Mouse (Mus musculus): ENCODE data around the gene Rassf2. TPM values are rescaled to one million over a fixed set of nuclear protein-coding genes. Genes with fewer than 3 reads are reported as not detected.

Gene Rassf2
- polyA plus RNA-seq, 1 experiment from 2014 or later: 16.4 TPM

DNA sequence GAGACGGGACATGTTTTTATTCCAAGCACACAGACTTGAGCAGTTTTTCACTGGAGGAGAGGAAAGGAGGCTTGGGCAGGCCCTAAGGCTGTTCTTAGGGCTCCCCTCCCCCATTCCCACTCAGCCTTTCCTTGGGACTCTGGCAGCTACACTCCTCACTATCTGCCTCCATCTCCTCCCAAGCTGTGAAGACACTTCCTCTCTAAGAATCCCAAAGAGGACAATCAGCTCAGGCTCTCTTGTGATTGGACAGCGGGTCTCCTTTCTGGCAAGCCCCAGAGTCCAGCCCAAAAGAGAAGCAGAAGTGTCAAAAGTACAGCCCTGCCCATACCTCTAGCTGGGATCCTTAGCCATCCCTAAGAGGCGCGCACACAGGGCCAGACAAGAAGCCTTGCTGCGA lies 2.7 kb downstream of the Rassf2 start:
- WGBS: 56% methylated on average over 5 of the region's 5 CpGs
- Histone ChIP-seq H3K4me2 (ENCODE audit: low read depth, low read length) (peak overlapping the region; percentile 88), H3K36me3 (ENCODE audit: control insufficient read depth, insufficient read depth, low read length) (no peaks in the 10 kb centered on the region)

DNA sequence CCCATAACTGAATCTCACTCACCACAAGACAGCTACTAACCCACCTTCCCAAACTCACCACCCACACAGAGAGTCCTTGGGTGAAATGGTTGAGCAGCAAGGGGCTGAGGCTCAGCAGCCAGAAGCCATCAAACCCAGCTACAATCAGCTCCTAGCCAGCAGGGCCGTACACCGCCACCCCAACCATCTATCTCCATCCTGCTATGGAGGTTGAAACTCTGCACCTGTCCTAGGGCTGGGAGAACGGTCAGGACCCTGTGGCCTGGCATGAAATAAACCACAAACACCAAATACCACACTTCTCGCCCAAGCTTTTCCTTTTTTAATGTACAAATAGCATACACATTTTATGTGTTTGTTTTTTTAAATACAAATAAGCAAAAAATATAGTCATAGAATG lies 6.0 kb downstream of the Rassf2 start:
- H3K27ac ChIP-seq (ENCODE audit: low read length): no peak overlapping the region
- peaks cover 3% of the 10 kb centered on the region; the same call in 1 of the 2 replicates for H3K4me1 ChIP-seq (ENCODE audit: control insufficient read depth, insufficient read depth, low read length)
- H3K9ac ChIP-seq (ENCODE audit: low read length): no peak overlapping the region
- H3K4me2 ChIP-seq (ENCODE audit: low read depth, low read length): no peak overlapping the region
- no peaks in the 10 kb centered on the region for H3K9me3 ChIP-seq (replicated peaks; ENCODE audit: control insufficient read depth, low read length)
- H3K4me3 ChIP-seq (replicated peaks; ENCODE audit: low read length): no peak overlapping the region
- peaks cover 8% of the 10 kb centered on the region; the same call in 1 of the 2 replicates for H3K27me3 ChIP-seq (ENCODE audit: control insufficient read depth, insufficient read depth, low read length)
- ATAC-seq (ENCODE audit: insufficient read depth, low FRiP score): no peak
- H3K36me3 ChIP-seq (ENCODE audit: control insufficient read depth, insufficient read depth, low read length): no peaks in the 10 kb centered on the region
- 74% methylated on average over 4 of the region's 4 CpGs for WGBS

More for the DNA sequence above, 2.7 kb downstream of the Rassf2 start:
- H3K27ac ChIP-seq (ENCODE audit: low read length): no peak overlapping the region
- peaks cover 8% of the 10 kb centered on the region; the same call in 1 of the 2 replicates for H3K27me3 ChIP-seq (ENCODE audit: control insufficient read depth, insufficient read depth, low read length)
- H3K9me3 ChIP-seq (replicated peaks; ENCODE audit: control insufficient read depth, low read length): no peaks in the 10 kb centered on the region
- no peak overlapping the region for H3K9ac ChIP-seq (ENCODE audit: low read length)
- ATAC-seq (ENCODE audit: insufficient read depth, low FRiP score): no peak
- H3K4me3 ChIP-seq (replicated peaks; ENCODE audit: low read length): 0 out of 2 replicates have a peak overlapping the region, but pooled peaks have one; percentile 5
- H3K4me1 ChIP-seq (ENCODE audit: control insufficient read depth, insufficient read depth, low read length): peaks cover 20% of the 10 kb centered on the region

DNA sequence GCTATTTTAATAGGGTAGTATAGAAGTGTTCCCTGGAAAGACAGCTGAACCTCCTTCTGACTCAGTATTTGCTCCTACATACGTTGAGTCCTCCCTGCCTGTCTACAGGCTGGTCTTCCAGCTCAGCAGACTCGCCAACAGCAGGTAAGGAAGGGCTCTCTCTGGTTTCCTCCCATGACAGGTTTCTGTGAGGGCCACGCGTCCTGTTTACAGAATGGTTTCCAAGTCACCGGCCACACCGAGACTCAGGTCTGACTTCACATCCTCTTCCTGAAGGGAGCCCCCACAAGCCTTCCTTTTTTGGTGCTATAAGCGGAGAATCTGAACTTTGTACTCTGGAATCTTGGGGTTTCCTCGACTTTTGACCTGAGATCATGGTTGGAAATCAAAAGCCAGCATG lies 7.4 kb downstream of the Rassf2 start:
- Histone ChIP-seq H3K9me3 (replicated peaks; ENCODE audit: control insufficient read depth, low read length) (no peaks in the 10 kb centered on the region), H3K27me3 (ENCODE audit: control insufficient read depth, insufficient read depth, low read length) (no peaks in the 10 kb centered on the region; the same call in 1 of the 2 replicates), H3K9ac (ENCODE audit: low read length) (no peak overlapping the region), H3K36me3 (ENCODE audit: control insufficient read depth, insufficient read depth, low read length) (no peaks in the 10 kb centered on the region), H3K4me1 (ENCODE audit: control insufficient read depth, insufficient read depth, low read length) (no peaks in the 10 kb centered on the region), H3K4me3 (replicated peaks; ENCODE audit: low read length) (no peak overlapping the region), H3K4me2 (ENCODE audit: low read depth, low read length) (no peak overlapping the region), H3K27ac (ENCODE audit: low read length) (0 out of 2 replicates have a peak overlapping the region, but pooled peaks have one; percentile 5)
- no peak for ATAC-seq (ENCODE audit: insufficient read depth, low FRiP score)
- 74% methylated on average over 8 of the region's 8 CpGs for WGBS

DNA sequence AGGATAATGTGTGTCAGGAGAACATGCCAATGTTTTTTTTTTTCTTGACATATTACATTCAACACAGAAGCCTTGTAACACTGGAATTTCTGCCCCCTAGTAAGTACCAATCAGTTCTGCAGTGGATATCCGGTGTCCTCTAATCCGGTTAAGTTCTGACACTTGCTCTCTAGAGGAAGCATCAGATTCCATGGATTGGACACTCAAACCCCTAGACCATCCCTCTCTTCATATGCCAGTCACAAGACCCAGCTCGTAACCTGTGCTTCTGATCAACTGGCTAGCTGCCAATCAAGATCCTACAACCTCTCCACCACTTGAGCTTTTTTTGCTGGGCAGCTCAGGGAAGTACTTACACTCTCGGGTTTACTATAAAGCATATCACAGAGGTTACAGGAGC lies 8.4 kb downstream of the Rassf2 start:
- Histone ChIP-seq H3K9ac (ENCODE audit: low read length) (no peak overlapping the region), H3K4me3 (replicated peaks; ENCODE audit: low read length) (no peak overlapping the region), H3K4me1 (ENCODE audit: control insufficient read depth, insufficient read depth, low read length) (no peaks in the 10 kb centered on the region), H3K4me2 (ENCODE audit: low read depth, low read length) (no peak overlapping the region), H3K9me3 (replicated peaks; ENCODE audit: control insufficient read depth, low read length) (no peaks in the 10 kb centered on the region), H3K27ac (ENCODE audit: low read length) (no peak overlapping the region), H3K27me3 (ENCODE audit: control insufficient read depth, insufficient read depth, low read length) (no peaks in the 10 kb centered on the region; the same call in 1 of the 2 replicates), H3K36me3 (ENCODE audit: control insufficient read depth, insufficient read depth, low read length) (no peaks in the 10 kb centered on the region)
- ATAC-seq (ENCODE audit: insufficient read depth, low FRiP score): no peak
- WGBS: 70% methylated on average over 4 of the region's 4 CpGs

DNA sequence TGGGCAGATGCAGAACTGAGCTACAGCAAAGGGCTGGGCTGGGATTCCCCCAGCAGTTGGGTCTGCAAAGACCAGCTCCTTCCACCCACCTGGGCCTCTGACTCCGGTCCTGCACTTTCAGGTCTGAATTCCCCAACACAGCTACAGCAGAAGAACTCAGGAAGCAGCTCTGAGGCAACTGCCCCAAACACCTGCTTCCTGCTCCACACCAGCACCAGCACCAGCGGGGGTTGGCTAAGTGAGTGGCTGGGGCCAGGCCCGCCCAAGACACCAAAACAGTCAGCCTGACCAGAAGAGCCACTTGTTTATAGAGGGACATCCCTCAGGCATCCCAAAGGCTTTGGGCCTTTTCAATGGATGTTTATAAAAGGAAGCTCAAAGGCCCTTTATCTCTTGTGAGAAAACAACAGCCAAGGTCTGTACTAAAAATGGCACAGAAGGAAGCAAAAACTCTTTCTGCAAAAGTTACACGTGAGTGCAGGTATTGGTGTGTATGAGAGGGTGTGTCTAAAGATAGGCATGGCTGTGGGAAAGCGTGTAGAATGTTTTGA lies 9.0 kb downstream of the Rassf2 start:
- H3K9me3 ChIP-seq (replicated peaks; ENCODE audit: control insufficient read depth, low read length): no peaks in the 10 kb centered on the region
- H3K4me3 ChIP-seq (replicated peaks; ENCODE audit: low read length): no peak overlapping the region
- H3K27me3 ChIP-seq (ENCODE audit: control insufficient read depth, insufficient read depth, low read length): no peaks in the 10 kb centered on the region
- H3K4me2 ChIP-seq (ENCODE audit: low read depth, low read length): no peak overlapping the region
- H3K4me1 ChIP-seq (ENCODE audit: control insufficient read depth, insufficient read depth, low read length): no peaks in the 10 kb centered on the region
- ATAC-seq (ENCODE audit: insufficient read depth, low FRiP score): peak; percentile 69; the same call in 1 of the 2 replicates
- H3K9ac ChIP-seq (ENCODE audit: low read length): no peak overlapping the region
- 31% methylated on average over 5 of the region's 5 CpGs for WGBS
- H3K36me3 ChIP-seq (ENCODE audit: control insufficient read depth, insufficient read depth, low read length): no peaks in the 10 kb centered on the region
- peak overlapping the region; percentile 75 for H3K27ac ChIP-seq (ENCODE audit: low read length)

DNA sequence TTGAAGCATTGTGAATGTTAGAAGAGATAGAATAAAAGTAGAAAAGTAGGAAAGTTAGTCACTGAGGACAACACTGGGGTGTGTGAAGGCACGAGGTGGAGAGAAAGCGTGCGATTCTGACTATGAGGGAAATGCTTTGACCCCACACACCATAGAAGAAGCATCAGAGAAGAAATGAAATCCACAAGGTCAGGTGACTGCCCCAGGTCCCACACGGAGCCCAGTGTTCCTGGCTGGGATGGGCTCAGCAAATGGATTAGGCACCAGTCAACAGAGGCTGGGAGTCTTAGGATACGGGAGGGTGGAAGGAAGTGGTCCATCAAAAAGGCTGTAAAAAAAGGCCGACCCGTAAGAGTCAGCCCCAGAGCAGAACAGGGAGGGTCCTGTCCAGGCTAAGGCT lies 9.6 kb downstream of the Rassf2 start:
- Histone ChIP-seq H3K27ac (ENCODE audit: low read length) (peak overlapping the region; percentile 75), H3K4me1 (ENCODE audit: control insufficient read depth, insufficient read depth, low read length) (no peaks in the 10 kb centered on the region), H3K9ac (ENCODE audit: low read length) (no peak overlapping the region), H3K4me2 (ENCODE audit: low read depth, low read length) (no peak overlapping the region), H3K9me3 (replicated peaks; ENCODE audit: control insufficient read depth, low read length) (no peaks in the 10 kb centered on the region), H3K4me3 (replicated peaks; ENCODE audit: low read length) (no peak overlapping the region), H3K36me3 (ENCODE audit: control insufficient read depth, insufficient read depth, low read length) (no peaks in the 10 kb centered on the region), H3K27me3 (ENCODE audit: control insufficient read depth, insufficient read depth, low read length) (no peaks in the 10 kb centered on the region)
- ATAC-seq (ENCODE audit: insufficient read depth, low FRiP score): no peak
- 62% methylated on average over 7 of the region's 7 CpGs for WGBS

DNA sequence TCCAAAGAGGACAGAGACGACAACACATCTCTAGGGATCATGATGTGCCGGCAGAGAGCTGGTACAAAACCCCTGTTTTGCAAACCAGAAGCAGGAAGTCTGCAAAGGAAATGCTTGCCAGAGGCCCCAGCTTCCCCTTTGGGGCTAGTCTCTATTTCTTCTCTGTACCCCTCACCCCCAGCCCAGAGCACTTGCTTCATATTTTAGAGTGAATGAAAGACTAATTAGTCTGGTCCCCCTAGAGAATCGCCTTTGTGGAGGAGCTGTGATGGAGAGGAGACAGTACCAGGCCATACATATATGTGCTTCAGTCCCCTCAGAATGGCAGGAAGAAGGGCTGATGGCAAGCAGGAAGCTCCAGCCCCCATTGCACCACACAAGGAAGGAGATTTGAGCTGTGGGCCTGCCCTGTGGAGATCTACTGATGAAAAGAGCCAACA lies 10.7 kb downstream of the Rassf2 start:
- Histone ChIP-seq H3K4me3 (replicated peaks; ENCODE audit: low read length) (no peak overlapping the region), H3K9me3 (replicated peaks; ENCODE audit: control insufficient read depth, low read length) (no peaks in the 10 kb centered on the region), H3K36me3 (ENCODE audit: control insufficient read depth, insufficient read depth, low read length) (no peaks in the 10 kb centered on the region), H3K27me3 (ENCODE audit: control insufficient read depth, insufficient read depth, low read length) (no peaks in the 10 kb centered on the region), H3K4me2 (ENCODE audit: low read depth, low read length) (0 out of 2 replicates have a peak overlapping the region, but pooled peaks have one; percentile 7), H3K4me1 (ENCODE audit: control insufficient read depth, insufficient read depth, low read length) (no peaks in the 10 kb centered on the region), H3K27ac (ENCODE audit: low read length) (peak overlapping the region; percentile 75), H3K9ac (ENCODE audit: low read length) (no peak overlapping the region)
- WGBS: 71% methylated on average over 3 of the region's 3 CpGs
- 0 out of 2 replicates have a peak, but pooled peaks have one; percentile 19 for ATAC-seq (ENCODE audit: insufficient read depth, low FRiP score)

DNA sequence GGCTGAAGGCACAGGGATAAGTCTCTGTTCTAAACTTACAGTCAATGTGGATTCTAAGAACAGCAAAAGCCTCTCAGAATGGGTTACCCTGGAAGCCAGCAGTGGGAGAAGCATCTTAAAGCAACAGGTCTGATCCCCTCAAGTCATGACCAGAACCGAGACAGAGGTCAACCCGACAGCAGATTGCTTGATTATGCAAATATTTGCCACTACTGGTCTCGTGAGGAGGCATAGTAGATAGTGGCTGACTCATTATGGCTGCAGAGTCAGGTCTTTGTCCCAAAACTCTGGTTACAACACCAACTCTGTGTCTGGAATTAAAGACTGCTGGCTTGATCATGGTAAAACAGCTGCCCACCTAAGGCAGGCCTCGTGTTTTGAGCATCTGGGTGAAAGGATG lies 11.9 kb downstream of the Rassf2 start:
- H3K9ac ChIP-seq (ENCODE audit: low read length): no peak overlapping the region
- H3K36me3 ChIP-seq (ENCODE audit: control insufficient read depth, insufficient read depth, low read length): no peaks in the 10 kb centered on the region
- no peak overlapping the region for H3K27ac ChIP-seq (ENCODE audit: low read length)
- H3K4me3 ChIP-seq (replicated peaks; ENCODE audit: low read length): no peak overlapping the region
- H3K27me3 ChIP-seq (ENCODE audit: control insufficient read depth, insufficient read depth, low read length): no peaks in the 10 kb centered on the region
- H3K4me1 ChIP-seq (ENCODE audit: control insufficient read depth, insufficient read depth, low read length): no peaks in the 10 kb centered on the region
- H3K4me2 ChIP-seq (ENCODE audit: low read depth, low read length): no peak overlapping the region
- WGBS: 43% methylated on average over 4 of the region's 4 CpGs
- ATAC-seq (ENCODE audit: insufficient read depth, low FRiP score): no peak
- H3K9me3 ChIP-seq (replicated peaks; ENCODE audit: control insufficient read depth, low read length): no peaks in the 10 kb centered on the region

DNA sequence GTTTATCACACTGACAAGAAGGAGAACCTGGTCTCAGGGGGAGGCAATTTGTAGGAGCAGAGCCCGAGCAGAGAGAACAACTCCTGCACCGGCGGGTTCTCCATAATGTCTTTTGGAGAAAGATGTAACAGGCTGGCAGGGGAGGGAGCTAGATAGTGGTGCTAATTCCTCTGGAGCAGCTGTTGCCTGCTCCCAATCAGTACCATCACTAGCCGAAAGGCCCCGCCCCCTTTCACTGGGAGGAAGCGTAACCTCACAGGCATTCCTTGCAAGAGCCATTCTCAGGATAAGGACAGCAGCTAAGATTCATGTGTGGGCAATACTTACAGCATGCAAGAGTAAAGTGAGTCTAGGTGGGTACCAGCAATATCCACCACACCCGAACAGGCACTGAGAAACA lies 12.4 kb downstream of the Rassf2 start:
- Histone ChIP-seq H3K4me3 (replicated peaks; ENCODE audit: low read length) (no peak overlapping the region), H3K4me1 (ENCODE audit: control insufficient read depth, insufficient read depth, low read length) (no peaks in the 10 kb centered on the region), H3K27me3 (ENCODE audit: control insufficient read depth, insufficient read depth, low read length) (no peaks in the 10 kb centered on the region), H3K36me3 (ENCODE audit: control insufficient read depth, insufficient read depth, low read length) (no peaks in the 10 kb centered on the region), H3K9me3 (replicated peaks; ENCODE audit: control insufficient read depth, low read length) (no peaks in the 10 kb centered on the region), H3K9ac (ENCODE audit: low read length) (no peak overlapping the region), H3K27ac (ENCODE audit: low read length) (no peak overlapping the region), H3K4me2 (ENCODE audit: low read depth, low read length) (no peak overlapping the region)
- ATAC-seq (ENCODE audit: insufficient read depth, low FRiP score): no peak
- WGBS: 31% methylated on average over 7 of the region's 7 CpGs
